Mouse (Mus musculus) left cerebral cortex, adult 18-20 months (tissue): Measurements from ENCODE around the gene Dnmt3l. TPM values are rescaled to one million over a fixed set of nuclear protein-coding genes. Genes with fewer than 3 reads are reported as not detected.

Source experiments
- DNase-seq, 2 experiments: peaks; one replicate each; pipeline ENCODE4 v3.0.0; 2021 to 2022; ENCODE audit warnings: low spot score in 2 of 2, mixed read lengths in 1 of 2
- total RNA-seq, 2 experiments: library from RNA; stranded (reverse); gene quantifications; 2 replicates each; pipeline ENCODE4 v1.2.3; 2021

The Dnmt3l gene
- total RNA-seq, 2 experiments from 2014 or later: not detected

DNA sequence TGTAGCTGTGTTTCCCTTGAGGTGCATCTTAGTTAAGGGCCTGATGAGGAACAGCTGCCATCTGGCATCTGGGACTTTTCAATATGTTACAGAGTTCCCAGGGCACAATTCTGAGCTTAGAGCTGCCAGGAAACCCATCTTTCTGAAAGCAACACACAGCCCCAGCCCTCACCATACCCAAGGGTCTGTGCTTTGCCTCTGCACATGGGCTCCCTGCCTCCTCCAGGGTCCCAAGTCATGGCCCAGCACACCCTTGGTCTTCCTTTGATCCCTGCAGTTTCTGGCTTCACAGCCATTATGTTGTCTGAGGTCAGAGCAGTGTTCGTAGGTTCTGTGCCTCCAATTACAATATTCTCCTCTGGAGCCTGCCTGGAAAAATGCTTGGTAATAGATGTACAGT, 12.7 kb upstream of the Dnmt3l start:
- DNase-seq: no peak

DNA sequence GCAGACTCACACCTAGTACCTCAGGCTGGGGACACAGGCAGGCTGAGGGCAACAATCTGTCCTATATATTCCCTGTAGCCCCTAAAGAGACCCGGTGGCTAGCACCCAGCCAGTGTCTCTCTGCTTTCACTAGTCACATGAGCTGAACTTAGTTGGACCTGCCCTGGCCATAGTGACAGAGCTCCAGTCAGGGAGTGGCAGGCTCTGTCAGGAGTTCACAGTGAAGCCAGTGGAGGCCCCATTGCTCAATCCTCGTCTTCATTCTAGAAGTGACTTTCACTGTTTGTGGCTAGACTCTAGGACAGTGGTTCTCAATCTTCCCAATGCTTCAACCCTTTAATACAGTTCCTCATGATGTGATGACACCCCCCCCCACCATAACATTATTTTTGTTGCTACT, 9.8 kb upstream of the Dnmt3l start:
- no peak for DNase-seq

DNA sequence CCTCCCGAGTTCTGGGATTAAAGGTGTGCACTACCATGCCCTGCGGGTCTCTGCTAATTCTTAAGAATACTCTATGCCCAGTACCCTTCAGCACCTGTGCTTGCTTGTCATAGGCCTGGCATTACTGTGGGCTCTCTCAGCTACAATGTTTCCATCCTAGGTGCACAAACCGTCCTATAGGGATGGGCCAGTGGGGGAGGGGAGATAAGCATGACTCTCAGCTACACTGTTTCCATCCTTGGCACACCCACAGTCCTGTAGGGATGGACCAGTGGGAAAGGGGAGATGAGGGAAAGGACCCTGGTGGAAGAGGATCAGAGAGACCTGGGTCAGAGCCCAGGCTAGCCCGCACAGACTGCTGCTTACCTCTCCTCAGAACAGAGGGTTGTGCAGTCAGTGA, 4.6 kb upstream of the Dnmt3l start:
- no peak for DNase-seq

DNA sequence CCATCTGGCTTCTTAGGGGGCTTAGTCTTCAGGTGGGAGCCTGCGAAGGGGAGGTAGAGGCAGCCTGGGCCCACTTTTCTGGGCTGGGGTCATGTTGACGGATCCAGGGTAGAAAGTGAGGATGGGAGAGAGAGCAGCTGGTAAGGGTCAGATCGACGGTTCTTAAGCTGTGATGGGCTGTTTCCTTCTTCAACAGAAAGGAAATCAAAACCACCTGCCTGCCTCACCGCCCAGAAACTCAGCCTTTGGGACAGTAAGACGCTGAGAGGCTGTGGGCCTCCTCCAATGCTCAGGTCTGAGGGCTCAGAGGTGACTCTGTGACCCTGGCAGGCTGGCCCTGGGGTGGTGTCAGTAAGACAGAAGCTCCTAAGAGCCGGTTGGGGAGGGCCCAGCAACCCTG, 349 bp downstream of the Dnmt3l start:
- no peak for DNase-seq

DNA sequence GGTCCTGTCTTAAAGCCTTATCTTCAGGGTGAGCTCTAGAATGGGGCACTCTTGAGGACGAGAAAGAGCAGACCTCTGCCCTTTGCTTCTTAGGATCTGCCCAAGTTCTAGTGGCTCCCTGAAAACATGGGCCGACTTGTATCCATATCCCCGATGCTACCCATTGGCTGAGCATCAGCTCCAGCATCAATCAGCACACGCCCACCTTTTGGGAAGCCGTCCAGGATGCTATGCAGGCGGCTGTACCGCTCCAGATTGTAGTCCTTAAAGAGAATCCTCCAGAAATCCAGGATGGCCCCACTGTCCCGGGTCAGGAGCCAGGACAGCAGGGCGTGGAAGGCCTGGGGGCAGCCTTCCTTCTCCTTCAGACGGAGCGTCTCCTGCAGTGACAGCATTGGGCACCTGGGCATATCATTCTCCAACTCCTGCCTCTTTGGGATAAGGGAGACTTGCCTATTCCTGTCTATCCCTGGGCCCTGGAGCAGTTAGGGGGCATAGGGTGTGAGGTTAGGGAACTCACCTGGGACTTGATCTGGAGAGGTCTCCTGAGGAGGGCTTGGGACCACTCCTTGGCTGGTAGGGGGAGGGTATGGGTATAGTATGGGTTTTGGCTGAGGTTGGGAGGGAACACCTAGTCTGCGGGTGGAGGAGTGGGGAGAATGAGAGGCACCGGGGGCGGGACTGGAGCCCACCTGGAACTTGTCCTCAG, 1.1 kb downstream of the Dnmt3l start:
- peak; percentile 43 to 44 for DNase-seq

DNA sequence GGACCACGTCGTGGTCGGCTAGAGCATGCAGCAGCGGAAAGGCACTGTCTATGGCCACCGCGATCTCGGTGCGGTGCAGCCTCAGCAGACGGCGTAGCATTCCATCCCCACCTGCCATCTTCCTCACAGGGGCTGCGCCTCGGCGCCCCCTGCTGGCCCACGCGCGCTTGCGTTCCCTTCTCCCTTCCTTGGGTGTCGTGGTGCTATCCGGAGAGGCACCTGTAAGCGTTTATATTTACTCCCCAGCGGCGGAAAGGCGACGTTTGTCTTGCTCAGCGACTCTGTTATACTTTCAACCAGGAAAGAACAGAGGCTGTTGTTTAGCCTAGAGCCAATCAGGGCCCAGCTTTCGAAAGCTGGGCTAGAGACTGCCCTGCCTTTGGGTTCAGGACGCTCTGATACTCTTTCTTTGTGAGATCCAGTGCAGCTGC, 1.7 kb downstream of the Dnmt3l start, which contains the start of gene Aire:
Gene Aire (minus strand): TSS at position 205 of the 431 bp plus-strand sequence.
- peak; percentile 44 to 59 for DNase-seq

DNA sequence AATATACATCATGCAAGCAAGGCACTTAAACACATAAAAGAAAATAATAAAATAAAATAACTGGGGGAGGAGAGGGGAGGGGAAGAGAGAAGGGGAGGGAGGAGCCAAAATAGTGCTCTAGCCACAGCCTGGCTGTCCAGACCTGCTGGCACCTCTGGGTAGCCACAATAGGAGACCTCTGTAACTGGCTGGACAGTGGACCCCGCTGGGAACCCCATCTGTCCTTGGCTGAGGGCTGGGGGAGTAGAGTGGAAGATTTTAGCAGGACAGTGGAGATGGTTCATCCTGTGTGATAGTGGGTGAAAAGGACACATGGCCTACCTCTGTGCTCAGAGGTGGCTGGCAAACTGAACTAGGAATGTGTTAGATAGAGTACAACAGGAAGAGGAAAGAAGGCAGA, 2.8 kb downstream of the Dnmt3l start:
- no peak for DNase-seq

DNA sequence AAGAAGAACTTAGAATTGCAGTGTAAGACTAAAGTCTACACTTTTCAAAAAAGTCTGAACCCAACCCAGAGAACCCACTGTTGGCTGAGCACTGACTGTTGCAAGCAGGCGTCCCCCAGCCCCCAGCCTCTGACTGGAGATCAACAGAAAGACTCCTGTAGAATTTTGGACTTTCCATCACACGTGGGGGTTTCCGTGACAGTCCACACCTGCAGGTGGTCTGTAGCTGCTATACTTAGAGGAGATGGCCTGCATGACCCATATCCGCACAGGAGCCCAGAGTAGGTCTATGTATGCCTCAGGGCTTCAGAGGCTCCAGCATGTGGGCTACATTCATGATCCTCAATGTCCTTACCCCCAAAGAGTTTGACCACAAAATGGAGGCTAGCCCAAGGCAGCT, 4.6 kb downstream of the Dnmt3l start:
- DNase-seq: no peak

DNA sequence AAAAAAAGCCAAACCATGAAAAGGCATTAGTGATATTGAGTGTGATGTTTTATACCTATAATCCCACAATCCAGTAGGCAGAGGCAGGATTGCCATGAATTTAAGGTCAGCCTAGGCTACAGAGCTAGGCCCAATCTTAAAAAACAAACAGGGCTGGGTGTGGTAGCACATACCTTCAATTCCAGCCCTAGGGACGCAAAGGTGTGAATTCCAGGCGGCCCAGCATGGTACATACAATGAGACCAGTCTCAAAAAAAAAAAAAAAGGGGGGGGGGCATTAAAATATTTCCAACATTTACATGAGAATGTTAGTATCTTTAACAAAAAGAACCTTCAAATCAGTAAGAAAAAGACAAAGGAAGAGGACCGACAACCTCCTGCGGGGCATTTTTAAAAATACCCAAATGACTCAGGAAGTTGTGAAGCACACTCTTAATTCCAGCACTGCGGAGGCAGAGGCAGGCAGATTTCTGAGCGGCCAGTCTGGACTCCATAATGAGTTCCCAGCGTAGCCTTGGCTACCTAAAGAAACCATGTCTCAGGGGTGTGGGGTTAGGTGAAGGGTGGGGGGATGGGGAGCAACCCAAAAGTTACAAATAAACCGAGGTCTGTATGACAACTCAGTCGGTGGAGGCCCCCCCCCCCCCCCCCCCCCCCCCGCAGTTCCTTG, 6.4 kb downstream of the Dnmt3l start:
- no peak for DNase-seq

DNA sequence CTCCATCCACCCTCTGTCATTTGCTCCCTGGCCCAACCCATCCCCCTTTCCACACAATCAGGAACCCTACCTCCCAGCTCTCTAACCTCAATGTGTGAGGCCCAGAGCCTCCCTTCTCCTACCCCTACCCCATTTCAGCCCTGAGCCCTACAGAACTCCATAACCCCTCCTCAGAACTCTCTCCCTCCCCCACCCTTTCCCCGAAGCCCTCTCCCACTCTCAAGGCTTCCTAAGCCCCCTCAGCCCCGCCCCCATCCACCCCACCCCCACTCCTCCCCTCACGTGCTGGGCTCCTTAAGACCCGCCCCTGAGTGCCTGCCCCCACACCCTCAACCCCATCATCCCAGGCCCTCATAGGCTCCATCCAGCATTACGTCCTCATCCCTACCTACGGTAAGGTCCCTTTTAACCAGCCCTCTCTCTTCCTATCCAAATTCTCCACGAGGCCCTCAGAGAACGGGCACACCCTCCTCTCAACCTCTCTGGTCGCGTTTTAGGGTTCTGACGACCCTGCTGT, 7.8 kb downstream of the Dnmt3l start:
- DNase-seq: no peak

DNA sequence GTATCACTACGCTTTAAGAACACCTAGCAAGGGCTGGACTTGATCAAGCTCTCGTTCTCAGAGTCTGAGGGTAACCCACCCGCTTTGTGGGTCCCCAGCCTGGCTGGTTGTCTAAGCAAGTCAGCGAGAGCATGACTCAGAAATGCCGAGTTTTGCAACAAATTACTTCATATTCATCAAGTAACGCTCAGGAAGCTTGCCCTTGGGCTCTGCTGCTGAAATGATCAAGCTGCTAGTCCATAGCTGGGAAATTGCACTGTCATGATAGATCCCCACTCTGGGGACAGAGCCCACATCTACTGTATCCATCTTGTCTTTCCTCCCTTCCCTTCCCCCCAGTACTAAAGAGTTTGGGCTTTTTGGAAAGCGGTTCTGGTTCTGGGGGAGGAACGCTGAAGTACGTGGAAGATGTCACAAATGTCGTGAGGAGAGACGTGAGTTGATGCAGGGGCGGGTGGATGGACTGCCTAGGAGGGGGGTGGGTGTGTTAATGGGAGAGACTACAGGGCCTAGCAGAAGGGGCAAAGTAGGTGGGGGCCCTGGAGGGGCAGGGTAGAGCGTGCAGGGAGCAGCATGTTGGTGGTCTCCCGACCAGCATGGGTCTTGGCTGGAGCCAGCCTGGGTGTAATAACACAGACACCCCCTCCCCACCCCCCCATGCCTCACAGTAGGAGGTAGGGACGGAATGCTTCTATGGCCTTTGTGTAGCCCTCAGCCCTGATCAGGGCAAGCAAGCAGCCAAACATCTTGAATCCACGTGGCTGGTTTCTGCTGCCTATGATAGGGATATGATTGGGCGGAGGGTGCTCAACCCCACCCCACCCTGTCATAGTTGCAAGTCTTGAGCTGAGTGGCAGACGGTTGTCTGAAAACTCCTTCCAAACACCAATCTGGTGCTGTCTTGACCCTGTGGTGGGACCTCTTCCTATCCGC, 13.2 kb downstream of the Dnmt3l start:
- DNase-seq: no peak

DNA sequence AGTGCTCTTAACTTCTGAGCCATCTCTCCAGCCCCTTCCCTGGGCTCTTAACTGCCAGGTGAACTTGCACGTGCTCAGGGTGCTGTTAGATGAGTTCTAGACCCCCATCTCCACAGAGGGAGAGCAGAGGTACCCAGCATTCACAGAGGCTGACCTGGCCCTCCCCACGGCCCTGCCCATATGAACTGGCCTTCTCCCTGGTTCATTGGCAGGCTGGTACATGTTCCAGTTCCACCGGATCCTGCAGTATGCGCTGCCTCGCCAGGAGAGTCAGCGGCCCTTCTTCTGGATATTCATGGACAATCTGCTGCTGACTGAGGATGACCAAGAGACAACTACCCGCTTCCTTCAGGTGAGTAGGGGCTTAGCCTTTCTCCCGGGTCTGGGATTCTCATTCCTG, 15.3 kb downstream of the Dnmt3l start:
- no peak for DNase-seq

DNA sequence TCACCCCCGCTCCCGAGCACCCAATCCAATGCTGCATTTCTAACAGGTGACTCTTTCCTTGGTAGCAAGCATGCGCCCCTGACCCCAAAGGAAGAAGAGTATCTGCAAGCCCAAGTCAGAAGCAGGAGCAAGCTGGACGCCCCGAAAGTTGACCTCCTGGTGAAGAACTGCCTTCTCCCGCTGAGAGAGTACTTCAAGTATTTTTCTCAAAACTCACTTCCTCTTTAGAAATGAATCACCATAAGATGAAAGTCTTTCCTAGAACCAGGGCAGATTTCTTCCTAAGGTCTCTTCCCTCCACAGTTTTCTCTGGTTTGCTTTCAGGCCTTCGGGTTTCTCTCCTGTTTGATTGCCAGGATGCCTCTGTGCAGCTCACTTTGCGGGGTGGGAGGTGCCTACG, 21.4 kb downstream of the Dnmt3l start:
- DNase-seq: no peak

DNA sequence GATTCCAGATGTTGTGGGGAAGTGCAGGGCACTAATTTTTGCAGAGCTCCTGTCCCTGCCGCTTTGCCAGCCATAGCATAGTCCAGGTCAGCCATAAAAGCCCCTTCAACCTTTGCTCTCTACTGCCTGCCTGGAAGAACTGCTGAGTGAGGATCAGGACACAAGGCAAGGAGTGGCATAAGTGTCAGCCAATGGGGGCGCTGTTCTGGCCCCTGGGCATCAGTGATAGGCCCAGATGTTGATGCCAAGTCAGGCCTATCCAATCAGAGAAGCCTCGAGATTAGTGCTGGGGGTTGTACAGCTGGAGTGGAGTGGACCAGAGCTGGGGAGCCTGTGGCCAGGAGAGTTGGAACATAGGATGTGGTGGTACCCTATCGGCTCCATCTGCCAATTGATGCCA, 25.5 kb downstream of the Dnmt3l start:
- no peak for DNase-seq

DNA sequence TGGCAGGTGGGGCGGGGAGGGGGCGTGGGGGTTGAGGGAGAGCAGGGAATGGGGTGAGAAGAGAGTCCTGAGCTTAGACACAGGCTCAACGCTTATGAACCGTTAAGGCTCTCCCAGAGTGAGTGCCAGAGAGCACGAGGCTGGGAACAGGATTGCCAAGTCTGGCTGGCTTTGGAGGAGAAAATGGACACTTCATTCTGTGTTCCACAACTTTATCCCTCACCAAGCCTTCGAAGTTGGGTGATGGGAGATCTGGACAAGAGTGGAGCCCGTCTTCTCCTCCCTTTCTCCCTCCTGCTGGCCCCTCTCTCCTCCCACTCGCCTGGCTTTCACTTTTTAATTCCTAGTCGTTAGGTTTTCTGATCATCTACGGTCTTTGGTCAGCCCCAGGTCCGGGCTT, 26.8 kb downstream of the Dnmt3l start:
- DNase-seq: no peak

DNA sequence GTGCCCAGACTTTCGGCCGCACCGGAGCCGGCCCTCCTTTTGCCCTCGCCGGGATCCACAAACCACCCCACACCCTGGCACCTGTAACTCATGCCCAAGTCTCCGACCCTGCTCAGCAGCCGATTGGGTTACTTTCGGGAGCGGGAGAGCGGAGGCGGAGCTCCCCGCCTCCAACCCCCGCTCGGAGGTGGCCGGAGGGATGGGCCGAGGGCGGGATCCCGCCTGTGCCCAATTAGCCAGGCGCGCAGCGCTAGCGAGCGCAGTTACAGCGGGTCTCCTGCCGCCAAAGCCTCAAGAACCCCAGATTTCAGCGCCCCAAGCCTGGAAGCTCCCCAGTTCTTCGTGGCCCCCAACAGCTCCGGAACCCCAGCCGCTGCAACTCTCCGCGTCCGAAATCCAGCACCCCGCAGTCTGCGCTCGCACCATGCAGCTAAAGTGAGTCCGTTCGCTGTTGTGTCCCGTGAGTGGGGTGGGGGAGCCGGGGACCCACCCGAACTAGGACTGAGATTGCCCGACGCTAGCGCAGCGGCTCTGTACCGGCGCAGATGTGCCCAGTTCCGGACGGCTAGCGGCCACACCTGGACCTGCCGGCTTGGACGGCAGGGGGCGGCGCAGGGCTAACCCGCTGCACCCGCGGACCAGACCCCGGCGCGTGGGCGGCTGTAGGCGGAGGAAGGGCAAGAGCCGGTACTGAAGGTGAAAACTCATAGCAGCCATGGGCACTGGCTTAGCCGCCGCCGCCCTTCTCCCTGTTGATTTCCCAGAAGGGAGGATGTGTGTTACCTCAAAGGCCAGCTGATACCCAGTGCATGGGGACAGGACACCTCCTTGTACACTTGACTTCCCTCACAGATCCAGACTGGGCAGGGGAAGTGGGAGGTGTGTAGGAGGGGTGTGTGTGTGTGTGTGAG, 27.6 kb downstream of the Dnmt3l start, which contains the start of gene Icosl:
Gene Icosl (plus strand): TSS at position 202 of the 911 bp plus-strand sequence.
- DNase-seq: peak; percentile 40

DNA sequence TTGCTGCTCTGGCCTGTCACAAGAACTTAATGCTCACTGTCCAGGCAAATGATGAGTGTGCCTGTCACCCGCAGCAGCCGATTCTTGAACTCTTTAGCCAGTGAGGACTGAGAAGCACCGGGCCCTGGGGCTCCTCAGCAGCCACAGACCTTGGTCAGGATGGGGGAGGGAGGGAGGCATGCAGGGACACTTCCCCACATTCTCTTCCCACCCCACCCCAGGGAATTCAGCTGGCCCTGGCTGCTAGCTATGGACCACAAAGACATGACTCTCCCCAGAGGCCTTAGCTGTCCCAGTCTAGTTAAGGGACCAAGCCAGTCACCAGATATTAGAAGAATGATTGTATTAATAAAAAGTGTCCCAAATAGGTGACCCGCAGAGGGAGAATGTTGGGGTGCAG, 32.4 kb downstream of the Dnmt3l start:
- DNase-seq: no peak

DNA sequence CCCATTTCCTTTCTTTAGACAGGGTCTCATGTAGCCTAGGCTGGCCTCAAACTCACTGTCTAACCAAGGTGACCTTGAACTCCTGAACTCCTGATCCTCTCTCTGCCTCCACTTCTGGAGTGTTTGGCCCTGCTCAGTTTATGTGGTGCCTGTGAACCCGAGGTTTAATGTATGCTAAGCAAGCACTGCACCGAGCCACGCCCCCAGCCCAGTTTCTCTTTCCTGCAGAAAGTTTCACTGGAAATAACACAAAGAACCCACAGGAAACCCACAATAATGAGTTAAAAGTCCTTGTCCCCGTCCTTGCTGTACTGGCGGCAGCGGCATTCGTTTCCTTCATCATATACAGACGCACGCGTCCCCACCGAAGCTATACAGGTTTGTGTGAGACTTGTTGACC, 33.2 kb downstream of the Dnmt3l start:
- no peak for DNase-seq

DNA sequence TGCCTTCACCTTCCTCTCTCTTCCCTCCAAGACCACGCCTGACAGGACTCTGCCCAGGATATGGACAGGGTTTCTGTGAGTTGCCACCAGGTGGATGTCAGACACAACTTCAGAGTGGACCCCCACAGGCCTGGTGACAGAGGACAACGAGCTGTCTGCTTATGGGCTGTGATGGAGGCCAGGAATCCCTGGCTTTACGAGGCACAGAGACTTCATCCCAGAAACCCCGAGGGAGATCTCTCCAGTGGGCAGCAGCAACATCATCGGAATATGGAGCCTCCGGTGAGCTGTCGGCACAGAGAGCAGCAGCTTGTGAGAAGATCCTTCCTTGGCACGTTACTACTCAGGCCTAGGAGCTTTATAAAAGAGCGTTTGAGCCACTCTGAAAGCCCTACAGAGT, 36.1 kb downstream of the Dnmt3l start:
- DNase-seq: no peak

DNA sequence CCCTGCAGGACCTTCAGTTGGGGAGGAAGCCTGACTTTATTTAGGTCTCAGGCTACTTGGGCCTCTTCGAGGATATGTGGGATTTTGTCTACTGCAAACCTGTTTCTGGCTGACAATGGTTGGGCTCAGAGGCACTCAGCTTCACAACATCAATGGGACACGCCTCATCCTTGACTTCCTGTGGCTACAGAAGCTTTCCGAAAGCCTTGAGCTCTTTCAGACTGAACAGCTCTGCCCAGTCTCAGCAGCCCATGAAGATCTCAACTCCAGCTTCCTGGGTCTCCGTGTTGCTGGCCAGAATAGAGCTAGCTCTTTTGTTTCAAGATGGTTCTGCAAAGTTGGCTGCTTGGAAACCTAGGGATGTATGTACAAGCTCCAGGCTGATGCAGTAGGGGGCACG, 36.5 kb downstream of the Dnmt3l start:
- no peak for DNase-seq
